Mouse (Mus musculus): Measurements from ENCODE around the gene Ccnb1. TPM values are rescaled to one million over a fixed set of nuclear protein-coding genes. Genes with fewer than 3 reads are reported as not detected.

The Ccnb1 gene
- polyA plus RNA-seq, 1 experiment, result 115 TPM

DNA sequence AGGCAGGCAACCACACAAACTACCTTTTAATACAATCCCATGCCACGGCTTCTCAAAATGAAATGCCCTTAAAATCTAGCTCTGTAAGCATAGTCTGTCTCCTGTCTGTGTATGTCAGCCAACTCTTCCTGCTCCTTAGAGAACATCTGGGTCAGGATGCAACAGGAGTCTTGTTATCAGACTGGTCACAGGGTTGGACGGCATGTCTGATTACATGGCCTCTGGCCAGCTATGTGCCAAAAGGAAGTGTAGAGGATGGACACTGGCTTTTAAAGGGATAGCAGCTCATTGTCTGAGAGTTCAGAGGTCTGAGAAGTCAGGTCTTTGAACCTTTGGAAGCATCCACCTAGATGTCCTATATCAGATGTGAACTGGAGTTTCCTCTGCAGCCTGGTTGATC lies 31.0 kb downstream of the Ccnb1 start:
- Histone ChIP-seq H3K27me3 (ENCODE audit: control insufficient read depth, insufficient read depth, insufficient read length) (no peaks in the 10 kb centered on the region), H3K79me2 (ENCODE audit: control insufficient read depth, insufficient read depth) (no peaks in the 10 kb centered on the region), H3ac (ENCODE audit: control insufficient read depth, insufficient read length, low read depth) (no peak overlapping the region), H3K79me3 (ENCODE audit: low read depth) (no peaks in the 10 kb centered on the region), H3K36me3 (ENCODE audit: control insufficient read depth, insufficient read depth) (peaks cover 8% of the 10 kb centered on the region), H3K4me3 (ENCODE audit: insufficient read depth, poor library complexity, severe bottlenecking) (no peak overlapping the region)
- TF ChIP-seq MYOG (IDR thresholded peaks at IDR 0.05; ENCODE audit: control insufficient read depth, extremely low read depth, insufficient read length), result no peak
- no peak for TF ChIP-seq CEBPB (IDR thresholded peaks at IDR 0.05; ENCODE audit: low read depth)
- TF ChIP-seq CTCF (IDR thresholded peaks at IDR 0.05; ENCODE audit: control insufficient read depth, insufficient read depth, insufficient read length), result no peak
- no peak for TF ChIP-seq FOSL1 (IDR thresholded peaks at IDR 0.05; ENCODE audit: insufficient read depth, low read length, poor library complexity, severe bottlenecking)

DNA sequence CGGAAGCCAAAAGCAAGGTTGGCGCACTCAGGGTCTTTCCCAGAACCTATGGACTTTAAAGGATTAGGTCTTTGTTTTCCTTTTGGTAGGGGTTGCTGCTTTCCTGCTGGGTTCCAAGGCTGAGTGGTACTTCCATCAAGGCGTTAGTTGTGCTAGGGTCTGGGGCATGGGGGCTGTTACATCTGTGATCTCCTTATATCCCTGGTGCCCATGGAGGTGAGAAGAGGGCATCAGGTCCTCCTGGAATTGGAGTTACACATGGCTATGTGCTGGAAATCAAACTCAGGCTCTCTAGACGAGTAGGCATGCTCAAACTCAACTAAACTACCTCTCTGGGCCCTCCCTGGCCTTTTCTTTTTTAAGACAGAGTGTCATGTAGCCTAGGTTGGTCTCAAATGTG lies 32.2 kb downstream of the Ccnb1 start:
- no peaks in the 10 kb centered on the region for H3K36me3 ChIP-seq (ENCODE audit: control insufficient read depth, insufficient read depth)
- no peaks in the 10 kb centered on the region for H3K79me3 ChIP-seq (ENCODE audit: low read depth)
- no peaks in the 10 kb centered on the region for H3K27me3 ChIP-seq (ENCODE audit: control insufficient read depth, insufficient read depth, insufficient read length)
- no peak overlapping the region for H3K4me3 ChIP-seq (ENCODE audit: insufficient read depth, poor library complexity, severe bottlenecking)
- TF ChIP-seq USF1 (IDR thresholded peaks at IDR 0.05; ENCODE audit: low read depth), result no peak
- no peak for TF ChIP-seq CTCF (IDR thresholded peaks at IDR 0.05; ENCODE audit: control insufficient read depth, insufficient read depth, insufficient read length)
- no peak for TF ChIP-seq MAX (IDR thresholded peaks at IDR 0.05)
- H3ac ChIP-seq (ENCODE audit: control insufficient read depth, insufficient read length, low read depth), result no peak overlapping the region
- no peaks in the 10 kb centered on the region for H3K79me2 ChIP-seq (ENCODE audit: control insufficient read depth, insufficient read depth)

DNA sequence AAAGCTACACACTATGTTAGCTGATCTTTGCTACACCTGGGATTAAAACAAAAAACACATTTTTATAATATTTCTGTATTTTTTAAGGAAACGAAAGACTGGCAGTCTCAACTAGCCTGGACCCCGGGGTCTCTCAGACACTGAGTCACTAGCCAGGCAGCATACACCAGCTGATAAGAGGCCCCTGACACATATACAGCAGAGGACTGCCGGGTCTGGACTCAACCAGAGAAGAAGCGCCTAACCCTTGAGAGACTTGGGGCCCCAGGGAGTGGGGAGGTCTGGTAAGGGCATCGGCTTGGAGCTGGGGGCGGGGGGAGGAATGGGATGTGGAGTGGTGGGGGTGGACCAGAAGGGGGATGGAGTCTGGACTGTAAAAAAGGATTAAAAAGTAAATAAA lies 33.4 kb downstream of the Ccnb1 start:
- no peaks in the 10 kb centered on the region for H3K27me3 ChIP-seq (ENCODE audit: control insufficient read depth, insufficient read depth, insufficient read length)
- H3K79me3 ChIP-seq (ENCODE audit: low read depth), result no peaks in the 10 kb centered on the region
- no peaks in the 10 kb centered on the region for H3K79me2 ChIP-seq (ENCODE audit: control insufficient read depth, insufficient read depth)
- H3K36me3 ChIP-seq (ENCODE audit: control insufficient read depth, insufficient read depth), result no peaks in the 10 kb centered on the region
- TF ChIP-seq FOSL1 (IDR thresholded peaks at IDR 0.05; ENCODE audit: insufficient read depth, low read length, poor library complexity, severe bottlenecking), result no peak
- no peak for TF ChIP-seq MAX (IDR thresholded peaks at IDR 0.05)
- no peak overlapping the region for H3K4me3 ChIP-seq (ENCODE audit: insufficient read depth, poor library complexity, severe bottlenecking)
- no peak overlapping the region for H3ac ChIP-seq (ENCODE audit: control insufficient read depth, insufficient read length, low read depth)

DNA sequence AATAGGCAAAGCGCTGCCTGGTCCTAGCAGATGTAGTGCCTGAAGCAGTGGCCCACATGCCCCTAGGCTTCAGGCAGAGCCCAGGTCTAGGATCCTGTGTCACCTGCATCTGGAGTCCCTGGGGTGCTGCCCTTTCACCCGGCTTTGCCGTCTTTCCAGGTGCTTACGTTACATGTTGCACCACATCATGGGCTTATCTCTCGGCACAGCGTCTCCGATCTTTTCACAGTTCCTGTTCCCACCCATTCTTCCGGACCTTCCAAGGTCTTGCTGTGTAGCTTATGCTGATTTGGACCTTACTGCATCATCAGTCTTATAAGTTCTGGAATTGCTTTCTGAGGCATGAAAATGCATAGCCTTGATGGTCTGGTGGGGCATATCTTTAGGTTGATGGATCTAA lies 33.8 kb downstream of the Ccnb1 start:
- TF ChIP-seq USF1 (IDR thresholded peaks at IDR 0.05; ENCODE audit: low read depth) (no peak), MAX (IDR thresholded peaks at IDR 0.05) (no peak), CEBPB (IDR thresholded peaks at IDR 0.05; ENCODE audit: low read depth) (no peak), MYOD1 (IDR thresholded peaks at IDR 0.05; ENCODE audit: control insufficient read depth, insufficient read length, low read depth) (no peak), CTCF (IDR thresholded peaks at IDR 0.05; ENCODE audit: control insufficient read depth, insufficient read depth, insufficient read length) (no peak), FOSL1 (IDR thresholded peaks at IDR 0.05; ENCODE audit: insufficient read depth, low read length, poor library complexity, severe bottlenecking) (no peak)
- Histone ChIP-seq H3K79me2 (ENCODE audit: control insufficient read depth, insufficient read depth) (no peaks in the 10 kb centered on the region), H3ac (ENCODE audit: control insufficient read depth, insufficient read length, low read depth) (no peak overlapping the region), H3K79me3 (ENCODE audit: low read depth) (no peaks in the 10 kb centered on the region), H3K4me3 (ENCODE audit: insufficient read depth, poor library complexity, severe bottlenecking) (no peak overlapping the region), H3K27me3 (ENCODE audit: control insufficient read depth, insufficient read depth, insufficient read length) (no peaks in the 10 kb centered on the region), H3K36me3 (ENCODE audit: control insufficient read depth, insufficient read depth) (no peaks in the 10 kb centered on the region)

DNA sequence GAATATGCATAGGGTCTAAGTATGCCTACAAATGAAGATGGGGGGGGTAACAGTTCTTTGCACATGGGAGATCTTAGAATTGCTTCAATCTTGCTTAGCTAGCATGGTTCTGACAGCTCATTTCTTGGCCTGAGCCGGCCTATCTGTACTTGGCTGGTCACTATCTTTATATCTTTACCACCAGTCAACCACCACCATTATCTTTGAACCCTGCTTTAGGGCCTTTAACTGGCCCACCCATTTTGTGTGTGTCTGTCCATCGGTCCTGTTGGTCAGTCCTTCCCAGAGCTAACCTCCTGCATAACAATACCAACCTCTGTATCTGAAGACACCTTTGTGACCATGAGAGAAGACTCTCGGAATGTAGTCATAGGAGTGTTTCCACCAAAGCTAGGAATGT lies 35.0 kb downstream of the Ccnb1 start:
- H3K27me3 ChIP-seq (ENCODE audit: control insufficient read depth, insufficient read depth, insufficient read length), result no peaks in the 10 kb centered on the region
- H3K4me3 ChIP-seq (ENCODE audit: insufficient read depth, poor library complexity, severe bottlenecking), result no peak overlapping the region
- H3K36me3 ChIP-seq (ENCODE audit: control insufficient read depth, insufficient read depth), result no peaks in the 10 kb centered on the region
- H3K79me2 ChIP-seq (ENCODE audit: control insufficient read depth, insufficient read depth), result no peaks in the 10 kb centered on the region
- H3K79me3 ChIP-seq (ENCODE audit: low read depth), result no peaks in the 10 kb centered on the region
- H3ac ChIP-seq (ENCODE audit: control insufficient read depth, insufficient read length, low read depth), result no peak overlapping the region
- TF ChIP-seq CEBPB (IDR thresholded peaks at IDR 0.05; ENCODE audit: low read depth) (no peak), MYOD1 (IDR thresholded peaks at IDR 0.05; ENCODE audit: control insufficient read depth, insufficient read length, low read depth) (no peak), MYOG (IDR thresholded peaks at IDR 0.05; ENCODE audit: control insufficient read depth, extremely low read depth, insufficient read length) (no peak), CTCF (IDR thresholded peaks at IDR 0.05; ENCODE audit: control insufficient read depth, insufficient read depth, insufficient read length) (no peak), FOSL1 (IDR thresholded peaks at IDR 0.05; ENCODE audit: insufficient read depth, low read length, poor library complexity, severe bottlenecking) (no peak), USF1 (IDR thresholded peaks at IDR 0.05; ENCODE audit: low read depth) (no peak), MAX (IDR thresholded peaks at IDR 0.05) (no peak)

DNA sequence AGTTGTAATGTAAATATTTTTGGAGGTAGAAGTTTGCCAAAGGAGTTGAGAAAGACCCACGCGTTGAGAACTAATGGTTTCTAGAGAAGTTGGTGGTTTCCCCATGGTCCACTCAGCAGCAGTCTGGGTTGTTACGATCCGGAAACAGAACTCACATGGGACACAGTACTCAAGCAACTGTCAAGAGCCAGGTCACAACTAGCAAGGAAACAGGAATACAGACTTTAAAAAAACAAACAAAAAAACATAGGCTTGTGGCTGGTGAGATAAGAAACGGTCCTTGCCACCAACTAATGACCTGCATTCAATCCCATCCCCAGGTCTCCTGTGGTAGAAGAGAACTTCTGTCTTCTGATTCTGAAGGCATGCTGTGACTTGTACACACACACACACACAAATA lies 35.6 kb downstream of the Ccnb1 start:
- TF ChIP-seq MYOG (IDR thresholded peaks at IDR 0.05; ENCODE audit: control insufficient read depth, extremely low read depth, insufficient read length) (no peak), MAX (IDR thresholded peaks at IDR 0.05) (no peak), MYOD1 (IDR thresholded peaks at IDR 0.05; ENCODE audit: control insufficient read depth, insufficient read length, low read depth) (no peak), USF1 (IDR thresholded peaks at IDR 0.05; ENCODE audit: low read depth) (no peak), FOSL1 (IDR thresholded peaks at IDR 0.05; ENCODE audit: insufficient read depth, low read length, poor library complexity, severe bottlenecking) (no peak), CTCF (IDR thresholded peaks at IDR 0.05; ENCODE audit: control insufficient read depth, insufficient read depth, insufficient read length) (no peak), CEBPB (IDR thresholded peaks at IDR 0.05; ENCODE audit: low read depth) (no peak)
- Histone ChIP-seq H3K27me3 (ENCODE audit: control insufficient read depth, insufficient read depth, insufficient read length) (no peaks in the 10 kb centered on the region), H3K79me3 (ENCODE audit: low read depth) (no peaks in the 10 kb centered on the region), H3K36me3 (ENCODE audit: control insufficient read depth, insufficient read depth) (no peaks in the 10 kb centered on the region), H3K4me3 (ENCODE audit: insufficient read depth, poor library complexity, severe bottlenecking) (no peak overlapping the region), H3K79me2 (ENCODE audit: control insufficient read depth, insufficient read depth) (no peaks in the 10 kb centered on the region), H3ac (ENCODE audit: control insufficient read depth, insufficient read length, low read depth) (no peak overlapping the region)
